Mouse (Mus musculus): Measurements from ENCODE around the gene Tcf7.

GRCm38 (mm10) chr11:52233906-52234305 is 48.9 kb downstream of the Tcf7 start:
- no peak for TF ChIP-seq CTCF (IDR thresholded peaks at IDR 0.05; ENCODE audit: low read depth, low read length)
- no peak for TF ChIP-seq TAL1 (conservative IDR thresholded peaks at IDR 0.05; ENCODE audit: low read depth, low read length)
- no peak for TF ChIP-seq POLR2AphosphoS5 (IDR thresholded peaks at IDR 0.05; ENCODE audit: insufficient replicate concordance, low read depth, low read length)
- no peak for TF ChIP-seq GATA1 (IDR thresholded peaks at IDR 0.05; ENCODE audit: borderline replicate concordance, low read length)
- no peak for TF ChIP-seq GATA2 (IDR thresholded peaks at IDR 0.05; ENCODE audit: borderline replicate concordance, low read depth, low read length)
